Mouse (Mus musculus) heart, postnatal 10 days (tissue): ENCODE measurements around the gene Ptprg. TPM values are rescaled to one million over a fixed set of nuclear protein-coding genes. Genes with fewer than 3 reads are reported as not detected.
A peak's percentile ranks its signal among the peaks of the same experiment; 100 is the strongest.

ENCODE experiments used
- DNase-seq, 2 experiments: peaks; one replicate each; pipeline ENCODE4 v3.0.0; 2021
- intact Hi-C: fragments of 180-260 bp; cut with DNase I; formaldehyde crosslinking; loops from one replicate; pipeline ENCODE4 v1.15.1; 2025
- total RNA-seq, 2 experiments: library from RNA; stranded (reverse); gene quantifications; 2 replicates each; pipeline ENCODE4 v1.2.3; 2021

Gene Ptprg
- total RNA-seq, 2 experiments from 2014 or later: 79.8 to 89.9 TPM

GRCm38 (mm10) chr14:11612426-11612825 lies 59.1 kb downstream of the Ptprg start:
- DNase-seq: no peak
- intact Hi-C loops: no loop called here

DNA sequence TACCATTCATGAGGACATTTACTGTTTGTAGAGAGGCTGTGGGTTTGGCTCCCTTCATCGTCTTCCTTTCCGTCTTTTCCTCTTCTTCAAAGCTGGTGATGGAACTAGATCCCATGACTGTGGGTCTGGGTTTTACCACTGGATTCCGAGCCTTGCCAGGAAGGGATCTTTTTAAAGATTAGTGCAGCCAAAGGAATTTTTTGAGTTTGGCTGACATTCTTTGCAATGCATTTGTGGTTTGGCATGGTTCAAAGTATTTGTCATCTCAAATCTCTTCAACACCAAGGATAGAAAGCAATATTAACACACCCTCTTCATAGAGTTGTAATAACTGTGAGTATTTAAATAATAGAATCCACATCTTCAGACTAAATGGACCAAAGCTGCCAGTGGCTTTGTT lies 59.8 kb downstream of the Ptprg start:
- intact Hi-C loops: no loop called here
- DNase-seq: no peak

DNA sequence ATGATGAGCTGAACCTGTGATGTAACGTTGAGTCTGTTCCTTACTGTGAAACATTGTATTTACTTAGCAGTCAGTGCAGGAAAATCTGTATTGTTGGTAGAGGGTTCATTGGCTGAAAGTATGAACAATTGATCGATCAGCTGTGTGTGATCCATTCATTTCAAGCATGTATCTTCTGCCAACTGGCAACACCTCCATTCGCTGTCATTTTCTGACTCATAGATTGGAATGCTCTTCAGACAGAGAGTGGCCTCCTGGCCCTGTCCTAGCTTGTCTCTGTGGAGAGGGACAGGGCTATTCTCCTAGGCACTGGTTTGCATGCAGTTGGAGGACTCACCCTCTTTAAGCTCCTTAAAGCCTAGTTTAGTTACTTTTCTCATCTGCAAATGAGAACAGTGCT lies 62.4 kb downstream of the Ptprg start:
- intact Hi-C loops: no loop called here
- DNase-seq: no peak

GRCm38 (mm10) chr14:11617362-11617761 lies 64.0 kb downstream of the Ptprg start:
- DNase-seq: peak; percentile 31 to 48
- intact Hi-C loops: no loop called here

DNA sequence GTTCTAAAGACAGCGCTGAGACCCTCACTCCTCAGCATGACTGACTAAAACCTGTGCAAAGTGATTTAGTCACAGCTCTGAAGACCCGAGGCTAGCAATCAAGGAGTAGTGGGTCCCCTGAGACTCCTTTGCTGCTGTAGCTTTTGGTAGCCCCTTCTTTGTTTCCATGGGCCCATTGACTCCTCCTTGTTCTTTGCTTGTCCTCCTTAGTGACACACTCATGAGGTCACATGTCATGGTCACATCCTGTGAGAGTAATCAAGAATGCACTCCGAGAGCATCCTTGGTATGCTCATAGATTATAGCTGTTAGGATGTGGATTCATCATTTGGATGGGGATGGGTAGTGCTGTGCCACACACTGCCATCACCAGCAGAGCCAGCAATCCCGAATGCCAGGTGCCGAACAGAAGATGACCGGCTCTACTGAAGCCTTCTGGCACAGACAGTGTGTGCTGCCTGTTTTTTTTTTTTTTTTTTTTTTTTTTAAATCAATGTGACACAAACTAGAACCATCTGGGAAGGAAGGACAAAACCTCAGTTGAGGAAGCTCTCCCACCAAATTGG lies 64.9 kb downstream of the Ptprg start:
- intact Hi-C loops: no loop called here
- peak; percentile 10 to 14 for DNase-seq

DNA sequence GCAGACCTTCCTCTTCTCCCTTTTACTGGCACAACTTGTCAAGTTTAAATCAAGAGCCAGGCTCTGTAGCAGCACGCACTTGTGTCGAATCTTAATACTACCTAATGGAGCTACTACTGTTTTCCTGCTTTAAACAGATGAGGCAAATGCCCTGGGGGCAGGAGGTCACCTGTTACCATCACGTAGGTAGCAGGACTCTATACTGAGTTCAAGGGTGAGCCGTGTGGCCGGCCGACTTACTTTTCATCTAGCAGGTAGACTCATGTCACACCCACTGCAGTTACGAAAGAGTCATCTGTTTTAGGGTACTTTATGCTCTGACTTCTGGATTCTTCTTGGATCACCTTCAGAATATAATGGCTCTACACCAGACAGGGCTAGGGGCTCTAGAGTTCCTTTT lies 66.3 kb downstream of the Ptprg start:
- intact Hi-C loops: no loop called here
- DNase-seq: no peak

- DNase-seq: no peak
- intact Hi-C loops: no loop called here
Observed at GRCm38 (mm10) chr14:11620314-11620713, 67.0 kb downstream of the Ptprg start.

GRCm38 (mm10) chr14:11620962-11621568 lies 67.7 kb downstream of the Ptprg start:
- DNase-seq: no peak
- intact Hi-C loops: no loop called here

GRCm38 (mm10) chr14:11623576-11623975 lies 70.2 kb downstream of the Ptprg start:
- intact Hi-C loops: no loop called here
- DNase-seq: no peak

- intact Hi-C loops: no loop called here
- DNase-seq: no peak
Observed at GRCm38 (mm10) chr14:11630736-11631135, 77.4 kb downstream of the Ptprg start.

DNA sequence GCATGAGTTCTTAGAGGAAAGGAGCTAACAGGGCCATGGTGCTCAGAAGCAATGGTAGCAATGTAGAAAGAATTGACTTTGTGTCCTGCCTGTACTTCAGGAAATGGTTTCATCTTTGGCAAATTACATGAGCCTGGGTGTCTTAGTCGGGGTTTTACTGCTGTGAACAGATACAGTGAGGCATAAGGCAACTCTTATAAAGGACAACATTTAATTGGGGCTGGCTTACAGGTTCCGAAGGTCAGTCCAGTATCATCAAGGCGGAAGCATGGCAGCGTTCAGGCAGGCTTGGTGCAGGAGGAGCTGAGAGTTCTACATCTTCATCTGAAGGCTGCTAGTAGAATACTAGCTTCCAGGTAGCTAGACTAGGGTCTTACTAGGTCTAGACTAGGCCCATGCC lies 78.2 kb downstream of the Ptprg start:
- no peak for DNase-seq
- intact Hi-C loops: no loop called here

DNA sequence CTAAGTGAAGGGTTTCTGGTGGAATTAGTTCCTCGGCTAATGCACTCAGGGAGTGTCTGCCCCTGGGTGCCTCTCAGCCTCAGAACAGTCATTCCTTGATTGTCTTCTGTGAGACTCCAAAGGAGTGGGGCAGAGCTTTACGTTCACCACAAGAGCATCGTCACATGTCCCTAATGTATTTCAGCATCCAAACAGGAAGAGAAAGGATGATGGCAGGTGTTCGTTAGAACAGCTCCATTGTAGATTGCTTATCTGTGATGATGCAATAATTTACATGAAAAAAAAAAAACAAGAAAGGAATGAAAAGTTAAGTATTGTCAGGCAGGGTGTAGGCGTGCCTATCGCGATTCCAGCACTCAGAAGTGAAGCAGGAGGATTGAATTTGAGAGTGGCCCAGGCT lies 84.3 kb downstream of the Ptprg start:
- no peak for DNase-seq
- intact Hi-C loops: no loop called here

DNA sequence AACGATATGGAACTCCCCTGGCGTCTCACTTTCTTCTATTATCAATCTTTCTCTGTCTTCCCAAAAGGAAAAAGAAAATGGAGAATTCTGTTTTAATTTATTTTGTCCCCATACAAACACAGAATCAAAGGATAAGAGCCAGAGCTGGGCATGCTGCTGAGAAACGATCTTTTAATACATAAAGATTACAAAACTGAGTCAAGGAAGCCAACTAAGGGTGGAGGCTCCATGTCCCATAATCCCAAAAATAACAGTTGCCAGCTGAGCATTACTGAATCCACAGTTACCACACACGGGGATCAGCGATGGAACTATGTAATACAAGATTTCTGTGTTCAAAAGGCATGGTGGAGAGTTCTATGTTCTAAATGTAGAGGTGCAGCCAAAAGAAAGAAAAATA lies 86.0 kb downstream of the Ptprg start:
- no peak for DNase-seq
- intact Hi-C loops: no loop called here

- DNase-seq: no peak
- intact Hi-C loops: loop anchor here (5.0 kb wide), 1 partner anchor 83 kb away; no protein-coding TSS in a partner anchor
Observed at GRCm38 (mm10) chr14:11640372-11640771, 87.0 kb downstream of the Ptprg start.

DNA sequence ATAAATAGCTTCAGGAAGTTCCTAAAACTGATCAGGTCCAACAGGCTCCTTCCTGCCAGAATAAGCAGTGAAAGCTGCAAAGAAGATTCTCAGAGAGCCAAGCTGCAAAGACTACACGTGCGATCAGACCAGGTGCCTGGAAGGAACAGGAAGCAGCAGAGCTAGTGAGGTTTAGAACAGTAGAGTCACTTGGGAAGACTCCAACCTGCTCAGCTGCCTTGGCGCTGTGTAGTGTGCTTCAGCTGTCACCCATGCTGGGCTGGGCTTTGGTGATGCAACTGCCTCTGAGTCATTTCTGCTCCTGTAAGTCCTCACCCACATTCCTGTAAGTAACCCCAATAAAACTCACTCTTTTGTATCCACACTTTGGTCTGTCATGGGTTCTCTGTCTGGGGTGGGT lies 87.7 kb downstream of the Ptprg start:
- intact Hi-C loops: loop anchor here (5.0 kb wide), 1 partner anchor 84 kb away; no protein-coding TSS in a partner anchor
- DNase-seq: no peak

DNA sequence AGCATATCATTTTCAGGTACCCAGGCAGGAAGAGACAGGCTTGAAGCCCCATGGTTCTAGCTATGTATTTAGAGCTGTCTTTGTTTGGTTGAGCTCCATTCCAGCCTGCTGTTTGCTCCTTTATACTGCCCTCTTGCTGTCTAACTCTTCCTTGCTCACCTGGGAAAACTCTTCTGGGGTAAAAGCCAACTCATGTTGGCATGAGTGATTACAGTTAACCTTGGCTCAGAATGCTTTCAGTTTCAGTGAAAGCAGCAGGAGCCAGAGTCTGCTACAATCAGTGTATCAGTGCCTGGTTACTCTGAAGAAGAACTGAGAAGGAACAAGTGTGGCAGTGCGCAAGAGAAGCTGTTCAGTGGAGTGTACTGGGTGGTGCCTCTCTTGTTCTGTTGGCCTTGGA lies 89.6 kb downstream of the Ptprg start:
- DNase-seq: peak; percentile 62 to 63
- intact Hi-C loops: loop anchor here (5.0 kb wide), 1 partner anchor 86 kb away; no protein-coding TSS in a partner anchor

DNA sequence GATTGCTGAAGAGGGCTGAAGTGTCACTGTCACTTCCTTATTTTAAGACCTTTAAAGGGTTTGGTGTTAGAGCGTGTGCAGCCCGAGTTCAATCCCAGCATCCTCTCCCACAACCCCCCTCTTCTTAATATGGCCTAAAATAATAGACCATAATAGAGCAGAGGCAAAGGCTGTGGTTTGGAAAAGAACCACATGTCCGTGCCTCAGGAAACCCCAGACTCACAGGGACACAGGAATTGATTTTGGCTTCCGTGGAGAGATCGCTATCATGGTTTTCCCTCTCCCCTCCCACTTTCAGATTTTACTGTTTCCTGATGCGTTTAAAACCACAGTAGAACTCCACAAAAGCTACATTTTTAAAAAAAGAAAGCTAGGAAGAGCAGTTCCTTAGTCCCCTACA lies 104.0 kb downstream of the Ptprg start:
- intact Hi-C loops: no loop called here
- no peak for DNase-seq

DNA sequence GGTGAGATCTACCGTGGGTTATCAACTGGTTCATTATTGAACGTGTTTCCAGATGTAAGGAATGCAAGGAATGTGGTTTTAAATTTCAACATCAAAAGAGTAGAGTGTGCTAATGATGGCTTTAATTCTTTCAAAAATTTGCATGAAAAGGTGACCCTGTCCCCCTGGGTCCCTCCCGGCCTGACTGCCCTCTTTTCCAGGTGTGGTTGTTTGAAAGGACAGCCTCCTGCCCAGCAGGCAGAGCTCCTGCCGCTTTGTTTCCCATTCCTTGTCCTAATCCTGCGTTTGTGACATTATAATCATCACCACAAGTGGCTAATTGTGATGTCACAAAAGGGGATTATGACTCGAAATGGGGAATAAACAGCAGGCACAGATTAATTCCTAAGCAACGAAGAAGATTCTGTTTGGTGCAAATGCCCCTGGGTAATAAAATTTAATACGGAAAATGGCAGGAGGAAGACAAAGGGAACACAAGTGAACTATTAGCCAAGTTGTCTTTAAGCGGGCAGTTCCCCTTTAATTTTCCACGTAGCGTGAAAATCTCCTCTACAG lies 110.4 kb downstream of the Ptprg start:
- intact Hi-C loops: loop anchor here (5.0 kb wide), 1 partner anchor 779 kb away; no protein-coding TSS in a partner anchor
- no peak for DNase-seq

GRCm38 (mm10) chr14:11664302-11664701 lies 111.0 kb downstream of the Ptprg start:
- intact Hi-C loops: loop anchor here (5.0 kb wide), 1 partner anchor 778 kb away; no protein-coding TSS in a partner anchor
- no peak for DNase-seq

- no peak for DNase-seq
- intact Hi-C loops: no loop called here
Observed at GRCm38 (mm10) chr14:11665046-11665445, 111.7 kb downstream of the Ptprg start.

DNA sequence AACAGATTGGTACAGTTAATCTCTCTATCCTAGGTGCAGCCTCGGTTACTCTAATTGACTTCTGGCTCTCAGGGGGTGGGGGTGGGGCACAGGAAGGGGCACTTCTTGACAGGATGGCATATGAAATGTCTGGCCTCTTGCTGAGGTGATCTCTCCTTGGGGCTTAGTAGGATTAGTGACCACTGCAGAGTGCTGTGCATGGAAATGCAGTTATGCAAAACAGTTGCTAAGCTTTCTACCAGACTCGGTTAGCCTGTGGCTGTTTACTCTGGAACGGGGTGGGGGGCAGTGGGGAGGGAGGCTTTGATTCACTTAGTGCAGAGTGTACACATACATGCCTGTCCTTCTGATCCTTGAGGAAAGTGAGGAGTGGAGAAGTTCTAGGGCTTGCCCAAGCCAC lies 114.4 kb downstream of the Ptprg start:
- no peak for DNase-seq
- intact Hi-C loops: no loop called here

DNA sequence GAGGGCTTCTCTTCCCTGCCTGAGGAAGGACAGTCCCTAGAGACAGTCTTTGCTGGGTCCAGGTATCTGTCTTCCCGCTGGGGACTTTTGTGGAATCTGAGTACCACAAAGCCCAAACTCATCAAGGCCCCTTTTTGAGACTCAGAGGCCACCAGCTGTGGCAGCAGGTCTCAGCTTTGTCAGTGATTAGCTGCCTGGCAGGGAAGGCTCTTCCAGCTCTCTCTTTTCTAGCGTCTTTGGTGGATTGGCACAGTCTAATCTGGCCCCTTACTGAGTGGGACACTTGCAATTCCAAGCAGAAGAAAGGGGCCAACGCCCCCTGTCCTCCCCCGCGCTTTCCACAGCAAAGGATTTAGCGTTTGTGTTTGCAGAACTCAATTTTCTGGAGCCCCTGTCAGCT lies 117.5 kb downstream of the Ptprg start:
- intact Hi-C loops: no loop called here

More for the DNA sequence above, 117.5 kb downstream of the Ptprg start:
- no peak for DNase-seq
